Mouse (Mus musculus) embryonic facial prominence, embryonic 12.5 days (tissue): ENCODE measurements around the gene Osmr. TPM values are rescaled to one million over a fixed set of nuclear protein-coding genes. Genes with fewer than 3 reads are reported as not detected.

Experiments used
- ATAC-seq: fragments of 200-750 bp; cut with Nextera tagmentation; 2 replicates; pipeline ENCODE4 v1.8.0; 2017; ENCODE audit not compliant: insufficient number of reproducible peaks, insufficient read depth, low FRiP score, low TSS enrichment
- H3K27ac ChIP-seq: fragments of 300-500 bp; sonication (generic); 2 replicates; pipeline ENCODE4 v1.5.1; 2016; ENCODE audit warnings: mild to moderate bottlenecking
- H3K27me3 ChIP-seq: fragments of 300-500 bp; sonication (generic); 2 replicates; pipeline ENCODE4 v1.6.1; 2016; ENCODE audit warnings: mild to moderate bottlenecking, moderate library complexity
- H3K36me3 ChIP-seq: fragments of 300-500 bp; sonication (generic); 2 replicates; pipeline ENCODE4 v1.6.1; 2016; ENCODE audit warnings: mild to moderate bottlenecking
- H3K4me1 ChIP-seq: fragments of 300-500 bp; sonication (generic); 2 replicates; pipeline ENCODE4 v1.6.1; 2016
- H3K4me2 ChIP-seq: fragments of 300-500 bp; sonication (generic); replicated peaks from 2 replicates; pipeline ENCODE4 v1.6.1; 2016; ENCODE audit warnings: mild to moderate bottlenecking, moderate library complexity
- H3K4me3 ChIP-seq: fragments of 300-500 bp; sonication (generic); 2 replicates; pipeline ENCODE4 v1.5.1; 2016; ENCODE audit warnings: mild to moderate bottlenecking
- H3K9ac ChIP-seq: fragments of 300-500 bp; sonication (generic); 2 replicates; pipeline ENCODE4 v1.6.1; 2016; ENCODE audit warnings: mild to moderate bottlenecking, moderate library complexity
- H3K9me3 ChIP-seq: fragments of 300-500 bp; sonication (generic); 2 replicates; pipeline ENCODE4 v1.6.1; 2016; ENCODE audit warnings: mild to moderate bottlenecking, moderate library complexity
- WGBS: fragments of 180-500 bp; shearing (Covaris S2); methylation state at CpG from one replicate; pipeline ENCODE4 v1.1.7; 2016; 5-methylcytosine and 5-hydroxymethylcytosine counted together
- polyA plus RNA-seq: library from polyadenylated mRNA; unstranded; fragments of >200 nt; fragmentation: Nextera tagmentation; extraction: Ambion mirVana; gene quantifications from 2 replicates; pipeline ENCODE4 v1.2.1, GENCODE M21; 2016

The Osmr gene
- polyA plus RNA-seq, 1 experiment from 2014 or later, result 0.20 TPM

GRCm38 (mm10) chr15:6884260-6884659 is 9.5 kb upstream of the Osmr start:
- WGBS, result 90% methylated on average over 6 of the region's 6 CpGs
- no peak overlapping the region for H3K27ac ChIP-seq
- H3K36me3 ChIP-seq, result no peaks in the 10 kb centered on the region
- H3K27me3 ChIP-seq, result no peaks in the 10 kb centered on the region
- H3K4me2 ChIP-seq, result no peak overlapping the region
- H3K4me3 ChIP-seq, result no peak overlapping the region
- ATAC-seq, result no peak
- no peaks in the 10 kb centered on the region for H3K4me1 ChIP-seq
- H3K9ac ChIP-seq, result no peak overlapping the region
- H3K9me3 ChIP-seq, result no peaks in the 10 kb centered on the region

DNA sequence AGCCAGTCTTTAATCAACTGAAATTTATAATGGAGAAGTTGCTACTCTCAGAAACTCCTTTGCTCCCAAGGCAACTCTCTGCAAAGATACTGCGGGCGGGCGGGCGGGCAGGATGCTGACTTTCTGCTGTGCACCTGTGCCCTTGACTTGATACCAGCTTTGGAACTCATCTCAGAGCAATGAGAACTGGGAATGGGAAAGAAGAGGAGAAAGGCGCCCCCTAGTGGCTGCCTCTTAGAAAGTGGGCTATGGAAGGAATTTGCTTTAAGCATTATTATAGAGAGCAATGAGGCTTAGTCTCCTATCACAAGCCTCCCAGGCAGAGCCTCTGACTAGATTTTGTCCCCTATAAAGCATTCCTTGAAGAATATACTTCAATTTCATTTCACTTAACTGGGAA is 9.0 kb upstream of the Osmr start:
- no peaks in the 10 kb centered on the region for H3K36me3 ChIP-seq
- H3K9ac ChIP-seq, result no peak overlapping the region
- no peak for ATAC-seq
- H3K4me2 ChIP-seq, result no peak overlapping the region
- no peaks in the 10 kb centered on the region for H3K4me1 ChIP-seq
- H3K27ac ChIP-seq, result no peak overlapping the region
- 52% methylated on average over 5 of the region's 5 CpGs for WGBS
- no peak overlapping the region for H3K4me3 ChIP-seq
- no peaks in the 10 kb centered on the region for H3K9me3 ChIP-seq
- H3K27me3 ChIP-seq, result no peaks in the 10 kb centered on the region

DNA sequence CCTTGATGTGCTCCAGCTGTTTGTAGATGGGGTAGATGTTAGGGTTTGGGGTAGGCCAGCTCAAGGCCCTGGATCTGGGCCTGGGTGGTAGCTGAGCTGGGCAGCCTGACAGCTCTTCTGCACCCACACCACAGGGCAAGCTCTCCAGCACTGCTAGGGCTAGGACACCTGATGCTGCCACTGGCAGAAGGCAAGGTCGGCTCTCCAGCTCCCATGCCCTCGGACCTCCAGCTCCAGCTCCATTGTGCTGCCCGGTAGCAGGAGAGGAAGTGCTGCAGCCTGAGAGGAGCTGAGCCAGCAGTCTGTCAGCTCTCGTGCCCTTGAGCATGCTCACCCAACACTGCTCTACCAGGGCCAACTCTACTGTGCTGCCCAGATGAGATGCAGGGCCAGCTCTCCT is 8.3 kb upstream of the Osmr start:
- Histone ChIP-seq H3K27me3 (no peaks in the 10 kb centered on the region), H3K36me3 (no peaks in the 10 kb centered on the region), H3K9ac (no peak overlapping the region), H3K27ac (no peak overlapping the region), H3K4me1 (no peaks in the 10 kb centered on the region), H3K4me3 (no peak overlapping the region), H3K4me2 (no peak overlapping the region), H3K9me3 (no peaks in the 10 kb centered on the region)
- ATAC-seq, result no peak
- 80% methylated on average over 4 of the region's 4 CpGs for WGBS

GRCm38 (mm10) chr15:6882180-6882579 is 7.4 kb upstream of the Osmr start:
- H3K27ac ChIP-seq, result no peak overlapping the region
- no peak for ATAC-seq
- H3K9ac ChIP-seq, result no peak overlapping the region
- 35% methylated on average over 7 of the region's 7 CpGs for WGBS
- H3K4me3 ChIP-seq, result no peak overlapping the region
- no peaks in the 10 kb centered on the region for H3K27me3 ChIP-seq
- H3K4me2 ChIP-seq, result no peak overlapping the region
- no peaks in the 10 kb centered on the region for H3K9me3 ChIP-seq
- no peaks in the 10 kb centered on the region for H3K36me3 ChIP-seq
- no peaks in the 10 kb centered on the region for H3K4me1 ChIP-seq

DNA sequence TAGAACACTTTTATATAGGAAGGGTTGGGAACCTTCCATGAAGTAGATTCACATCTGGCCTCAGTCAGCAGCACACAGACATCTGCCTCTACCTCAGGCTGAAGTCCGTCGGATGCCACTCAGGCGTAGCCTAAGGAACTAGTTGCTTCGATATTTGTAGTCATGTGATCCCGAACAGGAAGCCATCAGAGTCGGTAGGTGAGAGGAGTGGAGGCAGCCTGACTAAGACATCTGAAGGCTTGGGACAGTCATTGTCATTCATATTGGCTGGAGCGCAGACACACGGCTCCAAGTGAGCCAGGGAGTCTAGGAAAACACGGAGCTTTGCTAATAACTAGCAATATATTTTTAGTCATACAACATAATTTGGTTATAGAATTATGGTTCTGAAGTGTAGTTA is 6.4 kb upstream of the Osmr start:
- Histone ChIP-seq H3K27ac (no peak overlapping the region), H3K4me1 (no peaks in the 10 kb centered on the region), H3K27me3 (no peaks in the 10 kb centered on the region), H3K4me3 (no peak overlapping the region), H3K36me3 (no peaks in the 10 kb centered on the region), H3K4me2 (no peak overlapping the region), H3K9me3 (no peaks in the 10 kb centered on the region), H3K9ac (no peak overlapping the region)
- ATAC-seq, result no peak
- 67% methylated on average over 9 of the region's 9 CpGs for WGBS

GRCm38 (mm10) chr15:6873807-6874600 is 765 bp downstream of the Osmr start:
- H3K27ac ChIP-seq, result no peak overlapping the region
- peak overlapping the region; percentile 90 for H3K4me2 ChIP-seq
- peaks cover 6% of the 10 kb centered on the region; the same call in 1 of the 2 replicates for H3K4me1 ChIP-seq
- no peaks in the 10 kb centered on the region for H3K36me3 ChIP-seq
- H3K4me3 ChIP-seq, result peak overlapping the region; percentile 46
- WGBS, result 1% methylated on average over 52 of the region's 52 CpGs
- ATAC-seq, result no peak
- H3K27me3 ChIP-seq, result peaks cover 31% of the 10 kb centered on the region
- H3K9ac ChIP-seq, result peak overlapping the region; percentile 28; the same call in 1 of the 2 replicates
- H3K9me3 ChIP-seq, result no peaks in the 10 kb centered on the region

GRCm38 (mm10) chr15:6873154-6873806 is 1.5 kb downstream of the Osmr start:
- Histone ChIP-seq H3K27ac (no peak overlapping the region), H3K4me3 (peak overlapping the region; percentile 46; the same call in 1 of the 2 replicates), H3K4me1 (peaks cover 6% of the 10 kb centered on the region; the same call in 1 of the 2 replicates), H3K27me3 (peaks cover 31% of the 10 kb centered on the region), H3K4me2 (peak overlapping the region; percentile 90), H3K9ac (no peak overlapping the region), H3K9me3 (no peaks in the 10 kb centered on the region), H3K36me3 (no peaks in the 10 kb centered on the region)
- no peak for ATAC-seq
- WGBS, result 32% methylated on average over 17 of the region's 17 CpGs

GRCm38 (mm10) chr15:6871621-6872359 is 3.0 kb downstream of the Osmr start:
- H3K27me3 ChIP-seq, result peaks cover 31% of the 10 kb centered on the region
- no peak overlapping the region for H3K27ac ChIP-seq
- H3K4me2 ChIP-seq, result no peak overlapping the region
- H3K4me1 ChIP-seq, result peaks cover 6% of the 10 kb centered on the region; the same call in 1 of the 2 replicates
- 53% methylated on average over 11 of the region's 11 CpGs for WGBS
- H3K9me3 ChIP-seq, result no peaks in the 10 kb centered on the region
- no peaks in the 10 kb centered on the region for H3K36me3 ChIP-seq
- H3K9ac ChIP-seq, result no peak overlapping the region
- H3K4me3 ChIP-seq, result no peak overlapping the region
- no peak for ATAC-seq

- H3K4me1 ChIP-seq, result no peaks in the 10 kb centered on the region
- no peak overlapping the region for H3K4me3 ChIP-seq
- H3K9ac ChIP-seq, result no peak overlapping the region
- H3K27me3 ChIP-seq, result peaks cover 4% of the 10 kb centered on the region; the same call in 1 of the 2 replicates
- no peak for ATAC-seq
- no peak overlapping the region for H3K4me2 ChIP-seq
- no peak overlapping the region for H3K27ac ChIP-seq
- no peaks in the 10 kb centered on the region for H3K9me3 ChIP-seq
- WGBS, result 70% methylated on average over 6 of the region's 6 CpGs
- no peaks in the 10 kb centered on the region for H3K36me3 ChIP-seq
Measured at GRCm38 (mm10) chr15:6866888-6867287, 7.9 kb downstream of the Osmr start.

GRCm38 (mm10) chr15:6862125-6862524 is 12.6 kb downstream of the Osmr start:
- Histone ChIP-seq H3K4me2 (no peak overlapping the region), H3K9ac (no peak overlapping the region; the same call in 1 of the 2 replicates), H3K4me1 (no peaks in the 10 kb centered on the region), H3K27ac (no peak overlapping the region), H3K36me3 (no peaks in the 10 kb centered on the region), H3K4me3 (no peak overlapping the region), H3K9me3 (no peaks in the 10 kb centered on the region), H3K27me3 (no peaks in the 10 kb centered on the region)
- 84% methylated on average over 4 of the region's 4 CpGs for WGBS
- no peak for ATAC-seq

- Histone ChIP-seq H3K4me3 (no peak overlapping the region), H3K27me3 (no peaks in the 10 kb centered on the region), H3K36me3 (no peaks in the 10 kb centered on the region), H3K9ac (no peak overlapping the region), H3K4me1 (no peaks in the 10 kb centered on the region), H3K4me2 (no peak overlapping the region), H3K27ac (no peak overlapping the region), H3K9me3 (no peaks in the 10 kb centered on the region)
- 84% methylated on average over 7 of the region's 7 CpGs for WGBS
- no peak for ATAC-seq
Measured at GRCm38 (mm10) chr15:6861617-6862016, 13.2 kb downstream of the Osmr start.
